Mouse (Mus musculus) heart, postnatal 0 days (tissue): ENCODE measurements around the gene Tmem150a. TPM values are rescaled to one million over a fixed set of nuclear protein-coding genes. Genes with fewer than 3 reads are reported as not detected.

ENCODE experiments used
- ATAC-seq: fragments of 200-750 bp; cut with Nextera tagmentation; 2 replicates; pipeline ENCODE4 v1.8.0; 2017; ENCODE audit warnings: low read depth, moderate number of reproducible peaks, moderate library complexity; ENCODE audit not compliant: insufficient read depth
- DNase-seq: peaks from one replicate; pipeline ENCODE4 v3.0.0-alpha.2; 2016; ENCODE audit warnings: low spot score
- H3K27ac ChIP-seq: fragments of 300-500 bp; sonication (generic); 2 replicates; pipeline ENCODE4 v1.5.1; 2014; ENCODE audit warnings: low read depth, mild to moderate bottlenecking
- H3K27me3 ChIP-seq: fragments of 300-500 bp; sonication (generic); 2 replicates; pipeline ENCODE4 v1.6.1; 2014; ENCODE audit warnings: low read length, mixed read lengths; ENCODE audit not compliant: control insufficient read depth, insufficient read depth
- H3K36me3 ChIP-seq: fragments of 300-500 bp; sonication (generic); replicated peaks from 2 replicates; pipeline ENCODE4 v1.6.1; 2014; ENCODE audit warnings: low read length, mixed read lengths; ENCODE audit not compliant: control insufficient read depth, insufficient read depth
- H3K4me1 ChIP-seq: fragments of 300-500 bp; sonication (generic); 2 replicates; pipeline ENCODE4 v1.6.1; 2014; ENCODE audit warnings: antibody characterized with exemption; ENCODE audit not compliant: control insufficient read depth, insufficient read depth
- H3K4me2 ChIP-seq: fragments of 300-500 bp; sonication (generic); 2 replicates; pipeline ENCODE4 v1.6.1; 2014; ENCODE audit warnings: low read depth, mild to moderate bottlenecking, low read length, moderate library complexity
- H3K4me3 ChIP-seq: fragments of 300-500 bp; sonication (generic); 2 replicates; pipeline ENCODE4 v1.5.1; 2014; ENCODE audit warnings: low read depth, low read length
- H3K9ac ChIP-seq: fragments of 300-500 bp; sonication (generic); replicated peaks from 2 replicates; pipeline ENCODE4 v1.6.1; 2014; ENCODE audit warnings: low read depth, low read length, mixed read lengths
- H3K9me3 ChIP-seq: fragments of 300-500 bp; sonication (generic); replicated peaks from 2 replicates; pipeline ENCODE4 v1.6.1; 2016; ENCODE audit warnings: low read length; ENCODE audit not compliant: control insufficient read depth
- CTCF ChIP-seq: IDR thresholded peaks from 2 replicates; pipeline ENCODE4 v1.5.1; 2016; ENCODE audit warnings: antibody characterized with exemption, control low read depth, low read depth
- EP300 ChIP-seq: IDR thresholded peaks from 2 replicates; pipeline ENCODE4 v1.6.1; 2016; ENCODE audit warnings: antibody characterized with exemption, low read depth
- WGBS: fragments of 180-500 bp; shearing (Covaris S2); extraction: QIAGEN DNeasy Blood & Tissue Kit; methylation state at CpG from one replicate; pipeline ENCODE4 v1.1.7; 2014; 5-methylcytosine and 5-hydroxymethylcytosine counted together
- polyA plus RNA-seq: library from polyadenylated mRNA; unstranded; fragments of >200 nt; fragmentation: Nextera tagmentation; extraction: Ambion mirVana; gene quantifications from 2 replicates; pipeline ENCODE4 v1.2.1, GENCODE M21; 2015
- total RNA-seq: library from RNA; depleted of rRNA; stranded (reverse); fragments of >200 nt; gene quantifications from 2 replicates; pipeline ENCODE4 v1.2.3, GENCODE M21; 2014; ENCODE audit warnings: low replicate concordance

Tmem150a gene
- total and polyA plus RNA-seq, 2 experiments from 2014 or later: 8.0 to 23.2 TPM

- Histone ChIP-seq H3K9me3 (no peaks in the 10 kb centered on the region), H3K4me2 (no peak overlapping the region), H3K27me3 (no peaks in the 10 kb centered on the region), H3K9ac (no peak overlapping the region), H3K27ac (no peak overlapping the region), H3K4me1 (peaks cover 31% of the 10 kb centered on the region), H3K36me3 (0 out of 2 replicates have a peak, but pooled peaks cover 6% of the 10 kb centered on the region), H3K4me3 (no peak overlapping the region)
- no peak for ATAC-seq
- DNase-seq: no peak
- no peak for TF ChIP-seq CTCF
- TF ChIP-seq EP300: no peak
- 71% methylated on average over 4 of the region's 4 CpGs for WGBS
These were observed 14.3 kb downstream of the Tmem150a start for GRCm38 (mm10) chr6:72369557-72369956.

GRCm38 (mm10) chr6:72370091-72370490, 14.8 kb downstream of the Tmem150a start:
- no peak for ATAC-seq
- no peaks in the 10 kb centered on the region for H3K9me3 ChIP-seq
- H3K27me3 ChIP-seq: no peaks in the 10 kb centered on the region
- H3K36me3 ChIP-seq: 0 out of 2 replicates have a peak, but pooled peaks cover 6% of the 10 kb centered on the region
- no peak overlapping the region for H3K4me3 ChIP-seq
- DNase-seq: no peak
- 70% methylated on average over 12 of the region's 12 CpGs for WGBS
- no peak overlapping the region; the same call in 1 of the 2 replicates for H3K27ac ChIP-seq
- no peak overlapping the region for H3K4me2 ChIP-seq
- no peak for TF ChIP-seq EP300
- no peak overlapping the region for H3K9ac ChIP-seq
- H3K4me1 ChIP-seq: peaks cover 31% of the 10 kb centered on the region

- no peak for TF ChIP-seq EP300
- no peak for TF ChIP-seq CTCF
- ATAC-seq: peak; percentile 58
- 41% methylated on average over 5 of the region's 5 CpGs for WGBS
- Histone ChIP-seq H3K27me3 (no peaks in the 10 kb centered on the region), H3K4me1 (peaks cover 31% of the 10 kb centered on the region), H3K27ac (peak overlapping the region; percentile 75), H3K4me2 (no peak overlapping the region), H3K9ac (no peak overlapping the region), H3K9me3 (no peaks in the 10 kb centered on the region), H3K36me3 (0 out of 2 replicates have a peak, but pooled peaks cover 10% of the 10 kb centered on the region), H3K4me3 (no peak overlapping the region)
- peak; percentile 48 for DNase-seq
These were observed 15.9 kb downstream of the Tmem150a start for GRCm38 (mm10) chr6:72371147-72371546.

GRCm38 (mm10) chr6:72371571-72371970, 16.3 kb downstream of the Tmem150a start:
- H3K4me1 ChIP-seq: peaks cover 31% of the 10 kb centered on the region
- peak overlapping the region; percentile 75 for H3K27ac ChIP-seq
- ATAC-seq (no peak), DNase-seq (no peak)
- H3K36me3 ChIP-seq: 0 out of 2 replicates have a peak, but pooled peaks cover 11% of the 10 kb centered on the region
- TF ChIP-seq EP300: no peak
- no peak for TF ChIP-seq CTCF
- no peaks in the 10 kb centered on the region for H3K27me3 ChIP-seq
- H3K9me3 ChIP-seq: no peaks in the 10 kb centered on the region
- no peak overlapping the region for H3K4me2 ChIP-seq
- 35% methylated on average over 1 of the region's 1 CpGs for WGBS
- H3K9ac ChIP-seq: no peak overlapping the region
- H3K4me3 ChIP-seq: no peak overlapping the region

- Histone ChIP-seq H3K27ac (peak overlapping the region; percentile 16), H3K4me1 (peaks cover 31% of the 10 kb centered on the region), H3K9ac (no peak overlapping the region), H3K27me3 (no peaks in the 10 kb centered on the region), H3K4me3 (no peak overlapping the region), H3K36me3 (0 out of 2 replicates have a peak, but pooled peaks cover 11% of the 10 kb centered on the region), H3K9me3 (no peaks in the 10 kb centered on the region), H3K4me2 (no peak overlapping the region)
- 59% methylated on average over 4 of the region's 4 CpGs for WGBS
- no peak for DNase-seq
- ATAC-seq: no peak
- TF ChIP-seq CTCF (no peak), EP300 (no peak)
These were observed 17.9 kb downstream of the Tmem150a start for GRCm38 (mm10) chr6:72373184-72373583.

- Histone ChIP-seq H3K9ac (no peak overlapping the region), H3K9me3 (no peaks in the 10 kb centered on the region), H3K27me3 (no peaks in the 10 kb centered on the region), H3K4me1 (peaks cover 31% of the 10 kb centered on the region), H3K4me3 (no peak overlapping the region), H3K4me2 (no peak overlapping the region), H3K27ac (peak overlapping the region; percentile 1; the same call in 1 of the 2 replicates), H3K36me3 (0 out of 2 replicates have a peak, but pooled peaks cover 7% of the 10 kb centered on the region)
- no peak for TF ChIP-seq CTCF
- no peak for TF ChIP-seq EP300
- ATAC-seq (no peak), DNase-seq (peak; percentile 50)
- WGBS: 49% methylated on average over 7 of the region's 7 CpGs
These were observed 19.0 kb downstream of the Tmem150a start for GRCm38 (mm10) chr6:72374206-72374605.
